Mouse (Mus musculus): ENCODE measurements at regions not wholly inside any gene's neighbourhood (a gene's known extent, or its start where the extent isn't known, plus 50 kb on each side); places are given as distances from the start of the nearest gene placed in this dataset.

DNA sequence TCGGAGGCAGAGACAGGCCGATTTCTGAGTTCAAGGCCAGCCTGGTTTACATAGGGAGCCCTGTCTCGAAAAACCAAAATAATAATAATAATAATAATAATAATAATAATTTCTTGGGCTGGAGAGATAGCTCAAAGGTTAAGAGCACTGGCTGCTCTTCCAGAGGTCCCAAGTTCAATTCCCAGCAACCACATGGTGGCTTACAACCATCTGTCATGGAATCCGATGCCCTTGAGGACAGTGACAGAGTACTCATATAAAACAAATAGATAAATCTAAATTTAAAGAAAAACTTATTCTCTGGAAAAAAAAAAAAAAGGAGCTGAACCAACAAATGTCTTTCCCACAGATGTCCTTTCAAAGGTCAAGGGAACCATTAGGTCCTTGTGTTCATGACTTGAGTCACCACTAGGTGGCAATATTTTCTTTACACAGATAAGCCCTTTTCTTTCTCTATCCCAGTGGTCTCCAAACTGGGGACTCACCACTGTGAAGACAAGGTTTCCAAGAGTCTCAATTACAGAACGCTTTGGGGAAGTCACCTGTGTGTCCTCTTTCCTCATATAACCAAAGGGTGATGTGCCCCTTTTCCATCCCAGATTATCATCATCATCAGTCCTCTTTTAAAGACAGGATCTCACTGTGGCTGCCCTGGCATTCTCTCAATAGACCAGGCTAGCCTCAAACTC lies 106.1 kb upstream of the Xpo1 start:
- TF ChIP-seq CTCF (IDR thresholded peaks at IDR 0.05; ENCODE audit: borderline replicate concordance, insufficient read depth, low read depth, low read length) (peak; percentile 22; the same call in 1 of the 2 replicates), POLR2A (IDR thresholded peaks at IDR 0.05; ENCODE audit: borderline replicate concordance, insufficient read depth, low read length) (no peak)

All from cerebellum, adult 2 months (tissue).